Mouse (Mus musculus): ENCODE data around the gene Znrf1. TPM values are rescaled to one million over a fixed set of nuclear protein-coding genes. Genes with fewer than 3 reads are reported as not detected.

Gene Znrf1
- total and polyA plus RNA-seq, 3 experiments, result 9.3 to 21.2 (median 9.5) TPM

DNA sequence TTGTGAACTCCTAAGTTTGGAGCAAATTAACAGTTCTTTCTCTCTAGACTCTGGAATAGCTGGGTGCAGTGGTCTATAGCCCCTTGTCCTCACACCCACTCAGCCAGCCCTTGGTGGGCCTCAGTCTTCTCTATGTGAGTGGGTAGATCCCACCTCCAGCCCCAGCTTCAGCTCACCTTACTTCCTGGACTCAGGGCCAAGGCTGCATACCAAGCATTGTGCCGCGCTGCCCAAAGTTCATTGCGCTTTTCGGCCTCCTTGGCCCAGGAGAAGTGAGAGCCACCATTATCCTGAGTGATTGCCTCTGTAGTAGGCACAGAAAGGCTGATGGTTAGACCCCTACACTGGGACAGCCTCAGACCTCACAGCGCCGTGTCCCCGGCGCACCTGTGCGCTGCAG, 92.0 kb downstream of the Znrf1 start:
- no peak for DNase-seq (ENCODE audit: extremely low read depth)
- Histone ChIP-seq H3K27me3 (replicated peaks) (no peaks in the 10 kb centered on the region), H3K4me3 (replicated peaks in 1 of 3; ENCODE audit: low read depth in 2 of 3, low read length in 2 of 3, poor library complexity in 1 of 3) (no peak overlapping the region), H3K27ac (ENCODE audit: insufficient read depth, low read depth) (no peak overlapping the region), H3K9ac (ENCODE audit: insufficient read depth, low read depth) (no peak overlapping the region), H3K36me3 (replicated peaks in 1 of 2; ENCODE audit: control insufficient read depth in 1 of 2, insufficient read depth in 1 of 2, low read length in 1 of 2) (peaks cover 0 to 5% of the 10 kb centered on the region in 2 experiments), H3K4me2 (ENCODE audit: insufficient read depth, low read depth, poor library complexity, severe bottlenecking) (no peak overlapping the region), H3K4me1 (ENCODE audit: control insufficient read depth in 1 of 2, insufficient read depth in 2 of 2) (peaks cover 0 to 26% of the 10 kb centered on the region in 2 experiments; a peak in 2 of 4 replicates), H3K9me3 (replicated peaks; ENCODE audit: low read length) (no peaks in the 10 kb centered on the region), H3K79me2 (replicated peaks; ENCODE audit: control insufficient read depth, extremely low read depth, insufficient read depth, poor library complexity, severe bottlenecking) (no peaks in the 10 kb centered on the region)
- TF ChIP-seq MAFK (IDR thresholded peaks at IDR 0.05; ENCODE audit: insufficient replicate concordance, low read length) (no peak), TBP (conservative IDR thresholded peaks at IDR 0.05; ENCODE audit: low read depth, low read length) (no peak), RAD21 (IDR thresholded peaks at IDR 0.05; ENCODE audit: low read depth, low read length) (no peak), CHD1 (IDR thresholded peaks at IDR 0.05; ENCODE audit: low read depth, low read length) (no peak), ZNF384 (IDR thresholded peaks at IDR 0.05; ENCODE audit: low read depth, low read length) (no peak)
- in situ Hi-C loops (cut with MboI; ENCODE audit: low pct_ligation_motif_present, low pct_unique_long_range_greater_than_20kb, low sequenced_read_pairs) (loop anchor here (5.0 to 10.0 kb wide), 2 partner anchors 96 to 283 kb away; no protein-coding TSS in a partner anchor), dilution Hi-C loops (cut with MboI; ENCODE audit: extremely low pct_ligation_motif_present, extremely low pct_unique_long_range_greater_than_20kb, low sequenced_read_pairs) (no loop called here)

DNA sequence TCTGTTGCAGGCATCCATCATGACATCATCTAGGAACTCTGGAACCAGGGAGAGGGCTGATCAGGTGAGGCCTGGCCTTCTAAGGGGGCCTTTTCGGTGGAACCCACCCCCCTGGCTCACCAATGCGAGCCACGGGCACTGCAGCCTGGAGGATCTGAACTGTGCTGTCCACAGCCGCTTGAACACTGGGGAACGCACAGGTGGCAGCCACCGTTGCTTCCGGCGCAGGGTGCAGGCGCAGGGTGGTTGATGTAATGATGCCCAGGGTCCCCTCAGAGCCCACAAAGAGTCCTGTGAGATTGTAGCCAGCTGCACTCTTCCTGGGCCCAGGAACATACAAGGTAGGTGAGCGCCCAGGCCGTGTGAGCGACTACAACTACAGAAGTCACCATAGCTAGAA, 92.5 kb downstream of the Znrf1 start:
- Histone ChIP-seq H3K36me3 (replicated peaks in 1 of 2; ENCODE audit: control insufficient read depth in 1 of 2, insufficient read depth in 1 of 2, low read length in 1 of 2) (peaks cover 0 to 3% of the 10 kb centered on the region in 2 experiments), H3K27ac (ENCODE audit: insufficient read depth, low read depth) (no peak overlapping the region), H3K9me3 (replicated peaks; ENCODE audit: low read length) (peaks cover 4% of the 10 kb centered on the region), H3K27me3 (replicated peaks) (no peaks in the 10 kb centered on the region), H3K9ac (ENCODE audit: insufficient read depth, low read depth) (no peak overlapping the region), H3K4me3 (replicated peaks in 1 of 3; ENCODE audit: low read depth in 2 of 3, low read length in 2 of 3, poor library complexity in 1 of 3) (no peak overlapping the region), H3K79me2 (replicated peaks; ENCODE audit: control insufficient read depth, extremely low read depth, insufficient read depth, poor library complexity, severe bottlenecking) (no peaks in the 10 kb centered on the region), H3K4me2 (ENCODE audit: insufficient read depth, low read depth, poor library complexity, severe bottlenecking) (no peak overlapping the region), H3K4me1 (ENCODE audit: control insufficient read depth in 1 of 2, insufficient read depth in 2 of 2) (peaks cover 0 to 26% of the 10 kb centered on the region in 2 experiments; a peak in 2 of 4 replicates)
- TF ChIP-seq GABPA (IDR thresholded peaks at IDR 0.05; ENCODE audit: insufficient replicate concordance, low read depth, low read length) (no peak), RCOR1 (conservative IDR thresholded peaks at IDR 0.05; ENCODE audit: low read depth, low read length) (no peak), MXI1 (IDR thresholded peaks at IDR 0.05; ENCODE audit: low read depth, low read length) (no peak), ZC3H11A (IDR thresholded peaks at IDR 0.05; ENCODE audit: low read depth, low read length) (no peak), TCF12 (IDR thresholded peaks at IDR 0.05; ENCODE audit: low read depth, low read length) (no peak)
- in situ Hi-C loops (cut with MboI; ENCODE audit: low pct_ligation_motif_present, low pct_unique_long_range_greater_than_20kb, low sequenced_read_pairs) (loop anchor here (5.0 to 10.0 kb wide), 2 partner anchors 96 to 284 kb away; no protein-coding TSS in a partner anchor), dilution Hi-C loops (cut with MboI; ENCODE audit: extremely low pct_ligation_motif_present, extremely low pct_unique_long_range_greater_than_20kb, low sequenced_read_pairs) (no loop called here)
- no peak for DNase-seq (ENCODE audit: extremely low read depth)

GRCm38 (mm10) chr8:111628894-111629501, 93.1 kb downstream of the Znrf1 start:
- Histone ChIP-seq H3K9me3 (replicated peaks; ENCODE audit: low read length) (peaks cover 7% of the 10 kb centered on the region), H3K27me3 (replicated peaks) (no peaks in the 10 kb centered on the region), H3K4me3 (replicated peaks in 1 of 3; ENCODE audit: low read depth in 2 of 3, low read length in 2 of 3, poor library complexity in 1 of 3) (no peak overlapping the region), H3K27ac (ENCODE audit: insufficient read depth, low read depth) (no peak overlapping the region), H3K79me2 (replicated peaks; ENCODE audit: control insufficient read depth, extremely low read depth, insufficient read depth, poor library complexity, severe bottlenecking) (no peaks in the 10 kb centered on the region), H3K4me2 (ENCODE audit: insufficient read depth, low read depth, poor library complexity, severe bottlenecking) (no peak overlapping the region), H3K36me3 (replicated peaks in 1 of 2; ENCODE audit: control insufficient read depth in 1 of 2, insufficient read depth in 1 of 2, low read length in 1 of 2) (peaks cover 0 to 3% of the 10 kb centered on the region in 2 experiments), H3K9ac (ENCODE audit: insufficient read depth, low read depth) (no peak overlapping the region), H3K4me1 (ENCODE audit: control insufficient read depth in 1 of 2, insufficient read depth in 2 of 2) (peaks cover 0 to 22% of the 10 kb centered on the region in 2 experiments; a peak in 2 of 4 replicates)
- DNase-seq (ENCODE audit: extremely low read depth), result no peak
- in situ Hi-C loops (cut with MboI; ENCODE audit: low pct_ligation_motif_present, low pct_unique_long_range_greater_than_20kb, low sequenced_read_pairs), result loop anchor here (5.0 to 10.0 kb wide), 2 partner anchors 97 to 284 kb away; no protein-coding TSS in a partner anchor
- TF ChIP-seq JUND (conservative IDR thresholded peaks at IDR 0.05; ENCODE audit: low read depth, low read length) (no peak), EP300 (IDR thresholded peaks at IDR 0.05; ENCODE audit: low read length) (no peak)
- dilution Hi-C loops (cut with MboI; ENCODE audit: extremely low pct_ligation_motif_present, extremely low pct_unique_long_range_greater_than_20kb, low sequenced_read_pairs), result no loop called here
